Mouse (Mus musculus): ENCODE measurements around the gene Ndufaf2.

DNA sequence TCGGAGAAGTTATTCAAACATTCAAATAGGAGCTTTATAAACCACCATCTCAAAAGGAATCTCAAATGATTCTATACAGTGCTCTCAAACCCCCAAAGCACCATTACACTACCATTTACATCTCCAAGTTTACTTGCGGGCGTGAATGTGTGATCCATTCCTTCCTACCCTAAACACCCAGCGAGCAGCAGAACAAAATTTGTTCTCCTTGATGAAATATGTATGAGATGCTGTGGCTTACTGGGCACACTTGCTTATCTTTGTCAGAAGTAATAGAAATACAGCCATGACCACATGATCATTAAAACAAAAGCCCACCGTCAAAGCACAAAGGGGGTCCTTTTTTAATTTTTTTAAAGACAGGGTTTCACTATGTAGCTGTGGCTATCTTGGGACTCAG lies 44.9 kb downstream of the Ndufaf2 start:
- TF ChIP-seq CTCF (IDR thresholded peaks at IDR 0.05) (no peak), EP300 (IDR thresholded peaks at IDR 0.05) (no peak)

Data from lung, postnatal 0 days (tissue).